Mouse (Mus musculus) T-helper 2 cell (primary cell): ENCODE results near the gene Eif3g.

Source experiments
- in situ Hi-C: fragments of 300-600 bp; cut with MboI, MseI; formaldehyde crosslinking; loops from one replicate; pipeline ENCODE4 v1.15.1; 2025; ENCODE audit warnings: high pct_unique_total_duplicates

The Eif3g gene

GRCm38 (mm10) chr9:20898511-20899073, at the start of gene Eif3g:
Gene Eif3g (minus strand): TSS chr9:20898623.
- in situ Hi-C loops, result no loop called here

DNA sequence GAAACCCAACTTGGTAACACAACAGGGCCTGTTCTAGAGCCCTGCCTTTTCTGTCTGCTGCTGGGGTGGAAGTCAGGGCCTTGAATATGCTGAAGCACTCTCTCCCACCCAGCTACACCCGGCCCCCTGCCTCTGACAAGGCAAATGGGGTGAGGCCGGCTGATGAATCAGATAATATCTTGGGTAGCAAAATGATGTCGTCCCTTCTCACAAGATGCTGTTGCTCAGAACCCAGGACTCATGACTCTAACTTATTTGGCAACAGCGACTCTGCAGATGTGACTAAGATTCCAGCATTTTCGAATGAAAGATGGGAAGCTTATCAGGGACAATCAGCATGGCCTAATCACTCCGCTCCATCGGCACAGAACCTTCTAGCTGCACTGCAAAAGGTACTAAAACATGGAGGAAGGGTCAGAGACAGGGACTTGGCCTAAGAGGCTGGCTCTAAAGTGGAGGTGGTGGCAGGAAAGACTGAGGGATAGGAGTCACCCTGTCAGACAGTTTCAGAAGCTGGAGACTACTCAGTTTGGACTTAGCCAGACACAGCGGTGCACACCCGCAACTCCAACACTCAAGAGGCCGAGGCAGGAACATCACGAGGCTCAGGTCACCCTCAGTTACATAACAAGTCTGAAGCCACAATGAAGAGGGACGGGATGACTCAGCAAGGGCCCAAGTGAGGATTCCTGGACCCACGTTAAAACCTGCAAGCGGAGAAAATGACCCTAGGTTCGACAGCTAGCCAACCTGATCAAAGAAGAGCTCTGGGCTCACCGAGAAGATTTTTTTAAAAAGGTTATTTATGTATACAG, 47.9 kb upstream of the Eif3g start:
- in situ Hi-C loops, result loop anchor here (5.0 kb wide), 1 partner anchor 34 kb away; no protein-coding TSS in a partner anchor

DNA sequence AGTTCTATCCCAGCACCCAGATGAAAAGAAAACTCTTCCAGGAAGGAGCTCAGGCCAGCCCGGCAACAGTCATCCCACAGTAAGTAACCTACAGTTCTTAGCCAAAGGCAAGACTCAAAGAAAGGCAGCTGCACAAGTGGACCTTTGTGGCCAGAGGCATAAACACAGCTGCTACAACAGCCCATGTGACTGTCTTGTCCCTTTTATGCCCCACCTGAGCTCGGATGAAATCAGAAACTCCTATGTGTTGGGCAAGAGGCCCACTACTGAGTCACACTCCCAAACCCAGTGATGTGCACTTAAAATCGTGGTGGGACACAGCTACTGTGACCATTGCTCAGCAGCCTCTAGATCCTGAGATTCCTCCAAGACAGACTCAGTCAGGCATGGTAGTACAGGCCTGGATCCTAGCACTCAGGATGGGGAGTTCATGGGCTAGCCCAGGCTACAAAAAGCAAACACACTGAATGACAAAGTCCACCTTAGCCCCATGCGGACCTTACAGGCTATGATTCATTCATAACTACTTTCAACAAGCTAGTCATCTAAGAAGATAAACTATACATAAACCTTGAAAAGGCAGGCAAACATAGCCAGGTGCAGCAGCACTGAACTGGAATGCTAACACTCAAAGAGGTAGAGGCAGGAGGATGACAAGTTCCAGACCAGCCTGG, 46.4 kb upstream of the Eif3g start:
- in situ Hi-C loops, result loop anchor here (5.0 kb wide), 1 partner anchor 33 kb away; no protein-coding TSS in a partner anchor

GRCm38 (mm10) chr9:20943911-20944310, 45.5 kb upstream of the Eif3g start:
- in situ Hi-C loops, result no loop called here

GRCm38 (mm10) chr9:20943396-20943795, 45.0 kb upstream of the Eif3g start:
- in situ Hi-C loops, result no loop called here

DNA sequence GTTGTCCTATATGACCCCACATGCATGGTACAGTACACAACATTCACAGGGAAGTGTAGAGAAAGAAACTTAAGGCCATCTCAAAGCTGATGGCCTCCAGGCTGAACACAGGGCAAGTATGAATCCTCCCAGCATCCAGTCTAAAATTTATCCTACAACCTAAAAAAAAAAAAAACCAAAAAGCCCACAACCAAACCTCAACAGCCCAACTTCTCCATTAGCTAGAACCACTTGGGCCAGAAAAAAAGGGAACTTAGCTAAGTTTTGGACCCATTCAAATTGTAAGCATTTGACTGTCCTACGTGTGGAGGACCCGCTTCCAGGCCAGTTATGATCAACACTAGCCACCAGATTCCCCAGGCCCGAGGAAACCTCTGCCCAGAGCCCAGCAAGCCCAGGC, 24.8 kb upstream of the Eif3g start:
- in situ Hi-C loops, result loop anchor here (10.0 to 25.0 kb wide), 3 partner anchors 72 to 1439 kb away; no protein-coding TSS in a partner anchor

GRCm38 (mm10) chr9:20916160-20916559, 17.7 kb upstream of the Eif3g start:
- in situ Hi-C loops, result loop anchor here (10.0 to 25.0 kb wide), 2 partner anchors 229 to 1446 kb away; partner anchors contain the start of gene Cdc37

GRCm38 (mm10) chr9:20909948-20910347, 11.5 kb upstream of the Eif3g start:
- in situ Hi-C loops, result loop anchor here (5.0 to 25.0 kb wide), 3 partner anchors 37 to 1452 kb away; partner anchors contain the start of gene Cdc37

GRCm38 (mm10) chr9:20902174-20902491, 3.7 kb upstream of the Eif3g start:
- in situ Hi-C loops, result loop anchor here (25.0 kb wide), 1 partner anchor 1460 kb away; no protein-coding TSS in a partner anchor

DNA sequence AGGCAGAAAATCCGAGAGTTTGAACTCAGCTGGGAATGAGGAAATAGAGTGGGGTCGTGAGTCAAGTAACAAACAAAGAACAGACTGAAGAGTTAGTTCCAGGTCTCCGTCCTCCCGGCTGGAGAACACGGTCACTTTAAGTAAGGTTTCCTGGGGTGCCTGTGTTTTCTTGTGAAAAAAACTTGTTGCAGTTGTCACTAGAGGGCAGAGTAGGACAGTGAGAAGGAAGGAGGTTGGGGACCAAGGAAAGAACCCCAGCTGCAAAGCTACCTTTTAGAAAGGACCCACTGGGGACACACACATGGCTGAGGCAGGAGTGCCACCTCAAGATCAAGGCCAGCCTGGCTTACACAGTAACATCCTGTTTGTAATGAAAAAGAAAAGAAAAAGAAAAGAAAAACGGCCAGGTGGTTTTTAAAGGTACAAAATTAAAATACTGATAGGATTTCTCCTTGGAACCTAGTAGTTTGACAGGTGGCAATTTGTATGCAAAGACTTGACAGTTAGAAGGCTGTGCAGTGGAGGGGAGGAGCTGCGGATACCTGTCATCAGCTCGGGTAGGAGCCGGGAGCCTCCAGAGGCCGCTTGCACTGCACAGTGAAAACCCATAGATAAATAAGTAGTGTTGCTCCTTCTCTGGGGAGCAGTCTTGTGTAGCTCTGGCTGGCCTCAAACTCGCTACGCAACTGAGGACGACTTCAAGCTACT, 3.2 kb upstream of the Eif3g start:
- in situ Hi-C loops, result loop anchor here (25.0 kb wide), 1 partner anchor 1461 kb away; no protein-coding TSS in a partner anchor

GRCm38 (mm10) chr9:20897736-20898510, 500 bp downstream of the Eif3g start:
- in situ Hi-C loops, result no loop called here

GRCm38 (mm10) chr9:20895382-20895781, 3.0 kb downstream of the Eif3g start:
- in situ Hi-C loops, result no loop called here

DNA sequence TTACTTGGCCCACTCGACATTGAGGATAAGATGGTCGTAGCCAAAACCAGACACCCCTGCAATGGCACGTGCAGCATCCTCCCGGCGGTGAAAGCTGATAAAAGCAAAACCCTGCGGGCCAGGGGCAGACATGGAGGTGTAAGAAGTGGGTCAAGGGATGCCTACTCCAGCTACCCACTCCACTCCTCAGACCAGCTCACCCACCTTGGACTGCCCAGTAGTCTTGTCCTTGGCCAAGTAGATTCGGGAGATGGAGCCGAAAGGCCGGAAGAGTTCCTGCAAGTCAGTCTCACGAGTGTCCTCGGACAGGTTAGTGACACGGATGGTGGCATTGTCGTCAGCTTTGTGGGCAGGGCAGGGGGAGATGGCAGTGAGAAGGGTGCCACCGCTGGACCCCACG, 3.8 kb downstream of the Eif3g start:
- in situ Hi-C loops, result no loop called here

- in situ Hi-C loops, result no loop called here
These were observed 4.7 kb downstream of the Eif3g start for GRCm38 (mm10) chr9:20893590-20894343.

DNA sequence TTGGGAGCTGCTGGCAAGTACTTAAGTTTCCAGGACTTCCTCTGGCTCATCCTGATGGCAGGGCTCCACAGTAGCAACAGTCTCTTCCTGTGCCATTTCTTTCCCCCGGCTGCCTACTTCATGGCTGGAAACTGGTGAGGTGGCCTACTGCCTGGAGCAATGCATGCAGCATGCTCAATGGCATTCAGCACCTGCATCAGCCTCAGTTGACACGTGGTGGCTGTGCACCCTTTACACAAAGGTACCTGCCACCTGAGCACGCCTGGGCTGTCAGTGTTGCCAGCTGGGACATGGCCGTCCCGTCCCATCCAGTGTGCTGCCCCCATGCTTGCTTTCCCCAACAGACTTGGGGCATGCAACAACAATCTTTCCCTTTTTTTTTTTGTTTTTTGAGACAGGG, 5.4 kb downstream of the Eif3g start:
- in situ Hi-C loops, result no loop called here

- in situ Hi-C loops, result no loop called here
These were observed 6.2 kb downstream of the Eif3g start for GRCm38 (mm10) chr9:20892104-20892653.

DNA sequence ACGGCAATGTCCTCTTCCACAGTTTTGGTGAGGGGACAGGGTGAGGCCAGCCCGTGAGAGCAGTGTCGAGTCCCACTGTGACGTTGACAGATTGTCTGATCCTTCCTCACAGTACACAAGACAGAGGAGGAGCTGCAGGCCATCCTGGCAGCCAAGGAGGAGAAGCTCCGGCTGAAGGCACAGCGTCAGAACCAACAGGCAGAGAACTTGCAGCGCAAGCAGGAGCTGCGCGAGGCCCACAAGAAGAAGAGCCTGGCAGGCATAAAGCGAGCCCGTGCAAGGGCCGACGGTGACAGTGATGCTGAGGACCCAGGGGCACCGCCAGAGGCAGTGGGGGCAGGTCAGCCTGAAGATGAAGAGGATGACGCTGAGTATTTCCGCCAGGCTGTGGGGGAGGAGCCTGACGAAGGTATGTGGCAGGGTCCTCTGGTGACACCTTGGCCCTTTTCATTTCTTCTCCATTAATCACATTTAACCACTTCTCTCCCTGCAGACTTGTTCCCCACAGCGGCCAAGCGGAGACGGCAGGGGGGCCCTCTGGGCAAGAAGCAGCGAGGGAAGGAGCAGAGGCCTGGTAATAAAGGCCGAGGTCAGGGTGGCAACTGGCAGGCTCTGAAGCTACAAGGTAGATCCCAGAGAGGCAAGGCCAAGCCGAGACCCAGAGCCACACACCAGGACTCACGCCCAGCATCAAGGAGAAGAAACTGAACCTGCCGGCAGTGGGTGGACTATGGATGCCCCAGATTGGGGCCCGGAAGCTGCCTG, 6.9 kb downstream of the Eif3g start:
- in situ Hi-C loops, result no loop called here

DNA sequence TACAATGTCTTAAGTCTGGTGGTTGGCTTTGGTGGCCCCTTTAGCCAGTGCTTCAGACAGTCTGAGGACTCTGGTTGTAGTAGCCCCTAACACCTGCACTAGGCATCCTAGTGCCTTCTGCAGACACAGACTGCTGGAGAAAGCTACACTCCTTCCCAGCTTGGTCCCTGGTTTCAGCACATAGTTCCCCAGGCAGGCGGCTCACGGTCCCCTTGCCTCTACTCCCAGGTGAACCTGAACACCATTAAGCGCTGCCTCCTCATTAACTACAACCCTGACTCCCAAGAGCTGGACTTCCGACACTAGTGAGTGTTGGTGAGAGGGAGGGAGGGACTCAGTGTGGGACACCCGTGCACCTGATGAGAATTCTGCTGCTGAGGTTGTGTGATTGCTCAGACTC, 8.0 kb downstream of the Eif3g start:
- in situ Hi-C loops, result no loop called here
